Mouse (Mus musculus): ENCODE measurements at regions not wholly inside any gene's neighbourhood (a gene's known extent, or its start where the extent isn't known, plus 50 kb on each side); places are given as distances from the start of the nearest gene placed in this dataset.

DNA sequence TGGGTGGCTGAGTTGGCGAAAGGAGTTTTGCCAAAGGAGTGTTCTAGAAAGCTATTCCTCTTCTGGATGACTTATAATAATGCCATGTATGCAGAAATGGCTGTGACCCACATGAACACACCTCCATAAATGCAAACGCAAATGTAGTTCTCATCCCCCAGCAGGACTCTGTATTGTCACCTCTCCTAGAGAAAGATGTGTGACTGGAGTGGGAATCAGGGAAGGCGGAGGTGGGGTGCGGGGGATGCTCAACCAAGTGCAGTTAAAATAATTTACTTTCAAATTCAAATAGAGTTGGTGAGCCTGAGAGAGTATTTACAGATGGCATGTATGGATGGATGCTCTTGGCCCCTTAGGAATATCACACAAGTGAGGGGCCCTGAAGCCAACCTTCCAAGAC, 55.7 kb upstream of the Atp1a1 start:
- 92% methylated on average over 4 of the region's 4 CpGs for WGBS
- Histone ChIP-seq H3K27me3 (ENCODE audit: control insufficient read depth, insufficient read depth, low read length) (no peaks in the 10 kb centered on the region), H3K4me2 (replicated peaks; ENCODE audit: low read depth) (no peak overlapping the region), H3K9me3 (ENCODE audit: control insufficient read depth, low read length) (no peaks in the 10 kb centered on the region), H3K36me3 (ENCODE audit: control insufficient read depth, insufficient read depth, low read length) (no peaks in the 10 kb centered on the region), H3K4me1 (replicated peaks; ENCODE audit: control insufficient read depth, insufficient read depth) (no peaks in the 10 kb centered on the region), H3K27ac (replicated peaks) (no peak overlapping the region), H3K4me3 (ENCODE audit: low read depth, low read length) (no peak overlapping the region), H3K9ac (ENCODE audit: low read length) (no peak overlapping the region)
- ATAC-seq (ENCODE audit: low FRiP score, low TSS enrichment) (no peak), DNase-seq (ENCODE audit: low spot score) (no peak)
- TF ChIP-seq CTCF (IDR thresholded peaks at IDR 0.05; ENCODE audit: low read depth), result no peak
- TF ChIP-seq EP300 (optimal IDR thresholded peaks at IDR 0.05), result no peak

DNA sequence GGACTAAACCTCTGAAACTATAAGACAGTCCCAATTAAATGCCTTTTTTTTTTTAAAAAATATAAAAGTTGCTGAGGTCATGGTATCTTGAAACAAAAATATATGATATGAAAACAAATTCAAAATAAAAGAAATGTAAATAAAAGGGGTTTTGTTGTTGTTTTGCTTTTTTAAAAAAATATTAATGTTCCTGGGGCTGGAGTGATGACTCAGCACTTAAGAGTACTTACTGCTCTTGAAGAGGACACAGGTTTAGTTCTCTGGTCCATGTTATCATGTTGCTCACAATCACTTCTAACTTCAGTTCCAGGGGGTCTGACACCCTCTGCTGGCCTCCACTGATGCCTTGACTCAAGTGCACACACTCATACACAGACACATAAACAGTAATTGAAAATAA, 53.5 kb upstream of the Atp1a1 start:
- no peak for DNase-seq (ENCODE audit: low spot score)
- H3K9ac ChIP-seq (ENCODE audit: low read length), result no peak overlapping the region
- no peak for ATAC-seq (ENCODE audit: low FRiP score, low TSS enrichment)
- H3K4me1 ChIP-seq (replicated peaks; ENCODE audit: control insufficient read depth, insufficient read depth), result no peaks in the 10 kb centered on the region
- TF ChIP-seq CTCF (IDR thresholded peaks at IDR 0.05; ENCODE audit: low read depth) (no peak), EP300 (optimal IDR thresholded peaks at IDR 0.05) (no peak)
- H3K4me3 ChIP-seq (ENCODE audit: low read depth, low read length), result no peak overlapping the region
- H3K4me2 ChIP-seq (replicated peaks; ENCODE audit: low read depth), result no peak overlapping the region
- no peaks in the 10 kb centered on the region for H3K9me3 ChIP-seq (ENCODE audit: control insufficient read depth, low read length)
- no peaks in the 10 kb centered on the region for H3K36me3 ChIP-seq (ENCODE audit: control insufficient read depth, insufficient read depth, low read length)
- H3K27ac ChIP-seq (replicated peaks), result no peak overlapping the region
- no peaks in the 10 kb centered on the region for H3K27me3 ChIP-seq (ENCODE audit: control insufficient read depth, insufficient read depth, low read length)

DNA sequence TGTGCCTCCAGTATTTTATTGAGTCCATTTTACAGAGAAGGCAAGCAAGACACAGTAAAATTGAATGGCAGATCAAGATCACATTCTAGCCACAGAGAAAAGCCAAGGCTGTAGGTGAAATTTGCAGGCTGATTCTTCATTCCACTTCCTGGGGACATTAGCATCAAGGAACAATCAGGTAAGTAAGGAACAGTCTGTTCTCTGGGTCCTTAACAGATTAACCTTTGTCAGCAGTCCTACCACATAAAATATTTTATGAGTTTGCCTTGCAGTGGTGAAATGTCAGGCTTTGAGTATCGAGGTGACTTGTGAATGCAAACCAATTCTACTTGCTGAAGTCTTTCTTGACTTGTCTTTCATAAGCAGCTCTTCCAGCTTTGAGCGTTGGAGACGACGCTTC, 50.2 kb upstream of the Atp1a1 start:
- no peak for ATAC-seq (ENCODE audit: low FRiP score, low TSS enrichment)
- Histone ChIP-seq H3K27ac (replicated peaks) (no peak overlapping the region), H3K27me3 (ENCODE audit: control insufficient read depth, insufficient read depth, low read length) (no peaks in the 10 kb centered on the region), H3K36me3 (ENCODE audit: control insufficient read depth, insufficient read depth, low read length) (no peaks in the 10 kb centered on the region), H3K9ac (ENCODE audit: low read length) (no peak overlapping the region), H3K9me3 (ENCODE audit: control insufficient read depth, low read length) (no peaks in the 10 kb centered on the region), H3K4me3 (ENCODE audit: low read depth, low read length) (no peak overlapping the region), H3K4me1 (replicated peaks; ENCODE audit: control insufficient read depth, insufficient read depth) (no peaks in the 10 kb centered on the region), H3K4me2 (replicated peaks; ENCODE audit: low read depth) (no peak overlapping the region)
- DNase-seq (ENCODE audit: low spot score), result no peak
- no peak for TF ChIP-seq EP300 (optimal IDR thresholded peaks at IDR 0.05)
- no peak for TF ChIP-seq CTCF (IDR thresholded peaks at IDR 0.05; ENCODE audit: low read depth)
- WGBS, result 80% methylated on average over 4 of the region's 4 CpGs

All from stomach, postnatal 0 days (tissue).